Mouse (Mus musculus) forebrain, embryonic 12.5 days (tissue): Measurements from ENCODE around the gene Fli1. TPM values are rescaled to one million over a fixed set of nuclear protein-coding genes. Genes with fewer than 3 reads are reported as not detected.

Experiments
- ATAC-seq: fragments of 200-750 bp; cut with Nextera tagmentation; 2 replicates; pipeline ENCODE4 v1.8.0; 2017; ENCODE audit warnings: moderate TSS enrichment; ENCODE audit not compliant: low FRiP score
- H3K27ac ChIP-seq: fragments of 300-500 bp; sonication (generic); 2 replicates; pipeline ENCODE4 v1.5.1; 2016; ENCODE audit warnings: mild to moderate bottlenecking
- H3K27me3 ChIP-seq: fragments of 300-500 bp; sonication (generic); 2 replicates; pipeline ENCODE4 v1.6.1; 2016; ENCODE audit warnings: mild to moderate bottlenecking
- H3K36me3 ChIP-seq: fragments of 300-500 bp; sonication (generic); replicated peaks from 2 replicates; pipeline ENCODE4 v1.6.1; 2016; ENCODE audit warnings: mild to moderate bottlenecking
- H3K4me1 ChIP-seq: fragments of 300-500 bp; sonication (generic); 2 replicates; pipeline ENCODE4 v1.6.1; 2016
- H3K4me2 ChIP-seq: fragments of 300-500 bp; sonication (generic); 2 replicates; pipeline ENCODE4 v1.6.1; 2016; ENCODE audit warnings: mild to moderate bottlenecking, moderate library complexity
- H3K4me3 ChIP-seq: fragments of 300-500 bp; sonication (generic); replicated peaks from 2 replicates; pipeline ENCODE4 v1.5.1; 2016; ENCODE audit warnings: mild to moderate bottlenecking
- H3K9ac ChIP-seq: fragments of 300-500 bp; sonication (generic); 2 replicates; pipeline ENCODE4 v1.6.1; 2016; ENCODE audit warnings: mild to moderate bottlenecking
- H3K9me3 ChIP-seq: fragments of 300-500 bp; sonication (generic); 2 replicates; pipeline ENCODE4 v1.6.1; 2016
- WGBS: fragments of 180-500 bp; shearing (Covaris S2); methylation state at CpG from one replicate; pipeline ENCODE4 v1.1.7; 2016; 5-methylcytosine and 5-hydroxymethylcytosine counted together
- polyA plus RNA-seq: library from polyadenylated mRNA; unstranded; fragments of >200 nt; fragmentation: Nextera tagmentation; extraction: Ambion mirVana; gene quantifications from 2 replicates; pipeline ENCODE4 v1.2.1, GENCODE M21; 2016

Fli1 gene
- polyA plus RNA-seq, 1 experiment from 2014 or later: 9.4 TPM

DNA sequence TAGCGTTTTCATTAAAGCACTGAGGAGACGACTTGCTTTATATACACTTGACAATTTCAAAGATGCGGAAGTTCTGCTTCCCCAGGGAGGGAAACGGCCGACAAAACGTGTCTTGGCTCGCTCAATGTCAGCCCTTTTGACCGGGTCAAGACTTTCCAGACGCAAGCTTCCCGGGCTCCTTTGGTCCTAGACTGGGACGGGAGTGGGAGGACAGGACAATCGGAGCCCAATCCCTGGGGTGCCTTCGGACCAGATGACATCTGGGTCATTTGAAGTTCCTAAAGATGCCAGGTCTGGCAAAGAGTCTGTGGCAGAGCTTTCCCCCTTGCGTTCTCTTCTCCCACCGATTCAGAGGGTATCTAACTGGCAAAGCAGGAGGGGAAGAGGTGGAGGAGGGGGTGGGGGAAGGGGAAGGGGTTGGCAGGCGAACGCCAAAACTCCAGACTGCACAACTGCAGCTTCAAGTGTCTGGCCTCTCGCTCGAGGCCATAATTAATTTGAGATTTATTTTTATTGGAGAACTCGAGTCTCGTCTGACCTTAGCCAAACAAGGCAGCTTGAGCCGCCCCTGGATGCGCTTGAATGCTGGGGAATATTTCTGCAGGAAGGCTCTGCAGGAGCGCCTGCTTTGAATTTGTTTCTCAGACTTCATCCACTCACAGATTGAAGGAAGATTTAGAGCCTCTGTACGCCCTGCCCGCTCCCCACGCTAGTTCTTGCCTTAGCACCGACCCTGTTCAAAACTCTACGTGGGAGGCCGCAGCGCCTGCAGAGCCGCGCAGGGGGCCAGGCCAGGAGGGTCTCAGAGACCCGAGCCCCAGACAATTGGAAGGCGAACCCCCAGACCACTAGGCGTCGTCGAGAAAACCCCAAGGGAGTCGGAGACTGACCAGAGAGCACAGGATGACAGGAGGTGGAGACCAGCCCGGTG is 2.3 kb upstream of the Fli1 start:
- no peaks in the 10 kb centered on the region for H3K36me3 ChIP-seq
- H3K9me3 ChIP-seq: no peaks in the 10 kb centered on the region
- H3K27me3 ChIP-seq: peaks cover 100% of the 10 kb centered on the region
- no peak overlapping the region for H3K27ac ChIP-seq
- H3K4me1 ChIP-seq: peaks cover 48% of the 10 kb centered on the region
- peak overlapping the region; percentile 1; the same call in 1 of the 2 replicates for H3K9ac ChIP-seq
- H3K4me3 ChIP-seq: peak overlapping the region; percentile 10; the same call in 1 of the 2 replicates
- H3K4me2 ChIP-seq: peak overlapping the region; percentile 21; the same call in 1 of the 2 replicates
- WGBS: under 1% methylated on average over 40 of the region's 40 CpGs
- no peak for ATAC-seq

DNA sequence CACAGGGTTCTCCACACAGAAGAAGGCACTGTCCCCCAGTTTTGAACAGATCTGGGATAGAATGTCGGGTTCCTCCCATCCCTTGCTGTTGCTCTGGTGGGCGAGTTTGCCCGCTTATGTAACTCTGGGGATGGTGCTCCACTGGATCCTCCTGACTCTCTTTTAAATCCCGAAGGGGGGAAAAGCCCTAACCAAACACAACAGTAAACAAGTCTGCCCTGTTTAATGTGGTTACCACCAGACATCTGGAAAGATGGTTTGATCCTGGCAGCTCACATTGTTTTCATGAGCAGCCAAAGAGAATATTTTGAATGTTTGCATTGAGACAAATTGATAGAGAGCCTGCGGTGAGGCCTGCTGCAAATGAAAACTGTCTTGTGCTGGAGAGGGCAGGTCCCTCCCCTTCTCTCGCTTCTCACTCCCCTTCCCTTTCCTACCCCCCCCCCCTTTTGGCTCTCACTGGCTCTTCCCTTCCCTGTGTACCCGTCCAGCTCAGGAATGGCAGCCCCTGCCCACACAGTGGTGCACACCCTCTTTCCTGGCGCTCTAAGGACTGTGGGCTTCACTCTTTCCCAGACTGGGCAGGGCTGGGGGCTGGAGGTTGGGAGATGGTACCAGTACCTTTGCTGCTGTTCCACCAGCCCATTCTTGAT is 1.4 kb upstream of the Fli1 start:
- no peak overlapping the region for H3K27ac ChIP-seq
- H3K36me3 ChIP-seq: no peaks in the 10 kb centered on the region
- peaks cover 100% of the 10 kb centered on the region for H3K27me3 ChIP-seq
- WGBS: 2% methylated on average over 8 of the region's 8 CpGs
- ATAC-seq: no peak
- peaks cover 50% of the 10 kb centered on the region for H3K4me1 ChIP-seq
- no peak overlapping the region for H3K4me3 ChIP-seq
- H3K9me3 ChIP-seq: no peaks in the 10 kb centered on the region
- no peak overlapping the region for H3K9ac ChIP-seq
- H3K4me2 ChIP-seq: no peak overlapping the region

DNA sequence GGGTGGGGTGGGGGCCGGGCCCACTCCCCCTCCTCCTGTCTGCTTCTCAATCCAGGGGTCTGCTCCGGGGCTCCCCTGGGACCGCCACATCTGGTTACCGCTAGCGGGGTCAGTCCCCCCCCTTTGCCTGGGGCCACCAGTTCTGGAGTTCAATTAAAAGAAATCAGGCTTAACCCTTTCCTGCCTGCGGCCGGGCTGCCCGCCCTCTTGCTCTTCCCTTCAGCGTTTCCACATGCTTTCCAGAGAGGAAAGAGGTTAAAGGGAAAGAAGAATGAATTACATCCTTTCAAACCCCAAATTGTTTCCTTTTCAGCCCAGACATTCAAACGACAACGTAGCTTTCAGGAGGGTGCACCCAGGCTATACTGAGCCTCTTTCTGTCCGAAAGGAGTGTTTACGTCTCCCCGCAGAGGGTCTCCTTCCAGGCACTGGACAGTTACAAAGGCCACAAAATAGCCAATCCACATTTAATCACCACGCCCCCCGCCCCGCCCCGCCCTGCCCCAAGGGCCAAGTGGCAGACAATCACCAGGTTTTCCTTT is 450 bp upstream of the Fli1 start:
- Histone ChIP-seq H3K9me3 (no peaks in the 10 kb centered on the region), H3K36me3 (no peaks in the 10 kb centered on the region), H3K27ac (no peak overlapping the region), H3K4me1 (peaks cover 50% of the 10 kb centered on the region), H3K27me3 (peaks cover 100% of the 10 kb centered on the region), H3K9ac (no peak overlapping the region), H3K4me2 (peak overlapping the region; percentile 42), H3K4me3 (peak overlapping the region; percentile 30)
- WGBS: 0% methylated on average over 18 of the region's 18 CpGs
- ATAC-seq: no peak

DNA sequence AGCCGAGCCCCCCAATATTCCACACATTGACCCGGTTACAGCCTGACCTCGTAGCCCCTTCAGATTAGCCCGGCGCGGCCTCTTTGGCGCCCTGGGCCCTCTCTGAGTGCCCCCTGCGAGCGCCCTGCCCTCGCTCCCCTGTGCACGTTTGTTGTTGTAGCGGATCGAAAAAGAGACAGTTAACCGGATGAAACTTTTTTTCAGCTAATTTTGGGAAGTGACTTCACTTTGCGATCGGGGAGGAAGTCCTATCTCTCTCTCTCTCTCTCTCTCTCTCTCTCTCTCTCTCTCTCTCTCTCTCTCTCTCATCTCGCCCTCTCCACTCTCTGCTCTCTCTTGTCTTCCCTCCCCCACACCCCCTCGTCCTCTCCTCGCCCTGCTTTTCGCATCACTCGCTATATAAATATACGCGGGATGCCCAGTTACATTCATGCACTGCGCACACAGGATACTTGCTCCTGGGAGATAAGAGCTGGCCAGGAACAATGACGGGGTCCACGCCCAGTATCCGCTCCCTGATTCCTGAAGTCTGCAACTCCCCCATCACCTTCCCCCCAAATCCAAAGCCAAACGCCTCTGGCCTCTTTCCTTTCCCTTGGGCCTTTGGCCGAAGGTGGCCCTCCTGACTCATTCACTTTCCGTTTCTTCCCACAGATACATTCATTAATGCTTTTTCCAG is 1.3 kb downstream of the Fli1 start:
- Histone ChIP-seq H3K4me2 (peak overlapping the region; percentile 87), H3K27me3 (peaks cover 93% of the 10 kb centered on the region), H3K36me3 (no peaks in the 10 kb centered on the region), H3K9ac (peak overlapping the region; percentile 58; the same call in 1 of the 2 replicates), H3K27ac (peak overlapping the region; percentile 39; the same call in 1 of the 2 replicates), H3K4me3 (peak overlapping the region; percentile 50), H3K9me3 (no peaks in the 10 kb centered on the region), H3K4me1 (peaks cover 50% of the 10 kb centered on the region)
- no peak for ATAC-seq
- WGBS: 1% methylated on average over 30 of the region's 30 CpGs

- Histone ChIP-seq H3K4me3 (peak overlapping the region; percentile 50), H3K36me3 (no peaks in the 10 kb centered on the region), H3K4me1 (peaks cover 48% of the 10 kb centered on the region), H3K27me3 (peaks cover 90% of the 10 kb centered on the region), H3K27ac (peak overlapping the region; percentile 39; the same call in 1 of the 2 replicates), H3K9ac (peak overlapping the region; percentile 58), H3K9me3 (no peaks in the 10 kb centered on the region), H3K4me2 (peak overlapping the region; percentile 87)
- ATAC-seq: peak; percentile 68
- WGBS: 1% methylated on average over 59 of the region's 70 CpGs
Observed at GRCm38 (mm10) chr9:32540406-32541222, 2.0 kb downstream of the Fli1 start.

DNA sequence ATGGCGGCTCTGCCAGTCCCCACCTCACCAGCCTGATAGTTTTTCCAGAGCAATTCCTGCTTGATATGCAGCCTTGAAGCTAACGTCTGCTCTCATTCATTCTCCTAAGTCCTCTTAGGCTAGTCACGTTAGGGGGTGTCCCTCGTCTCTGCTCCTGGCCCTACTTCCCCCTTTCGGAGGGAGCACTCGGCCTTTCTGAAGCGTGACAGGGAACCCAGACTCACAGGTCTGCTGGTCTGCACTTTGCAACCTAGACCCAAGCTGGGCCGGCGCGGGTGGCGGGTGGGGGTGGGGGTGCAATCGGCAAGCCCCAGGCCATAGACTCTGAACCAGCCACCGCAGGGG is 2.6 kb downstream of the Fli1 start:
- Histone ChIP-seq H3K27ac (peak overlapping the region; percentile 39; the same call in 1 of the 2 replicates), H3K4me1 (peaks cover 43% of the 10 kb centered on the region), H3K27me3 (peaks cover 90% of the 10 kb centered on the region), H3K4me2 (peak overlapping the region; percentile 87), H3K4me3 (peak overlapping the region; percentile 50), H3K9ac (peak overlapping the region; percentile 58), H3K36me3 (no peaks in the 10 kb centered on the region), H3K9me3 (no peaks in the 10 kb centered on the region)
- 2% methylated on average over 13 of the region's 13 CpGs for WGBS
- peak; percentile 56; the same call in 1 of the 2 replicates for ATAC-seq

DNA sequence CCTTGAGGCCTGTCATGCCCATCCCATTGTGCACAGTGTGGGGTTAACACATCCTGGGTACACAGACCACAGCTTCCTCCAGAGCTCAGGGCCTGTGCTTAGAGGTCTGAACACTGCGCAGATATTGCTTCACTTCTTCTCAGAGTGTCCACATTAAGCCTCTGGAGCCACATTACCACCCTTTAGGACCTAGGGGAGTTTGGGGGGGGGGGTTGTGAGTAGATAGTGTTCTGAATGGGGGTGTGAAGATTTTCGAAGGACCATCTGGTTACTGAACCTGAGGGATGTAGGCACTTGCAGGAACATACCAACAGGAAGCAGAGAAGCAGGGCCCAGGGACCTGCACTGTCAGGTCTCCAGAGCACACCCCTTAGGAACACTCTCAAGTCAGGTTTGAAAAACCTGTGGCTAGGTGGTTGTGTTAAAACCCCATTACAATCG is 3.3 kb downstream of the Fli1 start:
- WGBS: 41% methylated on average over 3 of the region's 3 CpGs
- H3K36me3 ChIP-seq: no peaks in the 10 kb centered on the region
- H3K4me2 ChIP-seq: no peak overlapping the region
- no peak overlapping the region for H3K9ac ChIP-seq
- H3K4me1 ChIP-seq: peaks cover 38% of the 10 kb centered on the region
- H3K9me3 ChIP-seq: no peaks in the 10 kb centered on the region
- ATAC-seq: no peak
- peaks cover 88% of the 10 kb centered on the region for H3K27me3 ChIP-seq
- H3K4me3 ChIP-seq: no peak overlapping the region
- no peak overlapping the region for H3K27ac ChIP-seq

- Histone ChIP-seq H3K4me3 (no peak overlapping the region), H3K9ac (no peak overlapping the region), H3K36me3 (no peaks in the 10 kb centered on the region), H3K4me2 (no peak overlapping the region), H3K27me3 (peaks cover 80% of the 10 kb centered on the region), H3K4me1 (peaks cover 30% of the 10 kb centered on the region), H3K27ac (no peak overlapping the region), H3K9me3 (no peaks in the 10 kb centered on the region)
- WGBS: 82% methylated on average over 5 of the region's 5 CpGs
- ATAC-seq: no peak
Observed at GRCm38 (mm10) chr9:32538124-32538523, 4.5 kb downstream of the Fli1 start.

DNA sequence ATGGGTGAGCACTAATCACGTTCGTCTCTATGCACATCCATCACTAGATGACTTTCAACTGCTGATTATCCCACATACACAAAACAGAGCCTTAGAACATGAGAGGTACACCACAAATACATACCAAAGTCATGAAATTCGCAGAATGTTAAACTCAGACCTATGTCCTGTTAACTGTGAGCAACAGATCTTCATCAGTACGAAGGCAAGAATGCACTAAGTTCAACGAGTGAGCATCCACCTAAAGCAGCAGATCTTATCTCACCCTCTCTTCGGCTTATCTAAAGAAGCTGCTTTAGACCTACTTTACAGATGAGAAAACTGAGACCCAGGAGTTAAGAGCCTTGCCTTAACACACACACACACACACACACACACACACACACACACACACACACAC is 5.0 kb downstream of the Fli1 start:
- H3K4me3 ChIP-seq: no peak overlapping the region
- 78% methylated on average over 6 of the region's 6 CpGs for WGBS
- H3K9me3 ChIP-seq: no peaks in the 10 kb centered on the region
- H3K9ac ChIP-seq: no peak overlapping the region
- H3K27ac ChIP-seq: no peak overlapping the region
- peaks cover 76% of the 10 kb centered on the region for H3K27me3 ChIP-seq
- H3K4me2 ChIP-seq: no peak overlapping the region
- no peaks in the 10 kb centered on the region for H3K36me3 ChIP-seq
- H3K4me1 ChIP-seq: peaks cover 26% of the 10 kb centered on the region
- ATAC-seq: no peak

DNA sequence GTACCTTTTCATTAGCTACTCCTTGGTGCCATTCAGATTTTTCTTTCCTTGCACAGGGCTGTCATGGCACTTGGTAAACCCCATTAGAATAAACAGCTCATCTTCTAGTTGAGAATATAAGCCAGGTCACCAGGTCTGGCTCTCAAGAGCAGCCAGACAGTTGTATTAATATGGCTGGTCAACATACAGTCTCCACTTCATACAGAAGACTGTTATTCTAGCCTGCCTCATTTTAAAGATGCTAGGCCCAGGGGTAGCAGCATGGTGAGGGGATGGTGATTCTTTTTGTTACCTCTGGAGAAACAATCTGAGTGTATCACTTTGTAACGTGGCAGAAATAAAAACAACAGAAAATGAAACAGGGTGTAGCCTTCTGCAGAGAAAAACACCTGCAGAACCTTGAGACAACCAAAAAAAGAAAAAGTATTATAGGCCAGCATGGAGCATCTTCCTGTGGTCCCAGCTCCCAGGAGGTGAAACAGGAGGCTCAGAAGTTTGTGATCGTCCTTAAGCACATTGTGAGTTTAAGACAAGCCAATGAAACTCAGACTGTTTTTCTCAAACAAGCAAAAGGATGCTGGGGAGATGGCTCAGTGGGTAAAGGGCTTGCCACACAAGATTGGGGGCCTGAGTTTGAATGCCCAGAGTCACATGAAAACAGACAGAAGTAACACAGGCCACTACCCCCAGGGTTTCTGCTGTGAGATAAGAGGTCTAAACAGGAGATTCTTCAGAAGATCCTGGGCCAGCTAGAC is 7.3 kb downstream of the Fli1 start:
- H3K9ac ChIP-seq: no peak overlapping the region
- ATAC-seq: no peak
- peaks cover 5% of the 10 kb centered on the region for H3K4me1 ChIP-seq
- H3K27ac ChIP-seq: no peak overlapping the region
- peaks cover 53% of the 10 kb centered on the region for H3K27me3 ChIP-seq
- no peaks in the 10 kb centered on the region for H3K9me3 ChIP-seq
- no peaks in the 10 kb centered on the region for H3K36me3 ChIP-seq
- no peak overlapping the region for H3K4me3 ChIP-seq
- H3K4me2 ChIP-seq: no peak overlapping the region
- WGBS: 66% methylated on average over 2 of the region's 2 CpGs
